In genomic region chr7:128372331-128372730, GRCm38 (mm10) we compare ENCODE assay signal across 9 mouse cellular contexts. TPM values are rescaled to one million over a fixed set of nuclear protein-coding genes. Genes with fewer than 3 reads are reported as not detected.
A peak's percentile ranks its signal among the peaks of the same experiment; 100 is the strongest.
DNase-seq lines count a peak whose midpoint lies in the region; ATAC-seq and TF ChIP-seq lines count a peak whose summit lies in the region.
"Had no signal": no experiment of that assay in that cellular context is flagged by ENCODE, and none has a peak within 500 bp of the region (broad histone marks: within the 10 kb centered on the region; RNA-seq: fewer than 3 reads in every experiment).

No protein-coding gene starts in this region.

- DNase-seq in forebrain, embryonic 14.5 days (ENCODE audit: low spot score), result peak; percentile 11
- DNase-seq in forebrain, embryonic 11.5 days (ENCODE audit: low spot score), result no peak
- no peak for DNase-seq in midbrain, postnatal 0 days (ENCODE audit: low spot score)
- peak; percentile 80 for DNase-seq in induced T-regulatory cell, adult 2 months (ENCODE audit: low read depth)
- DNase-seq in thymus, postnatal 25 days, result peak; percentile 78
- no peak for DNase-seq in urinary bladder, postnatal 36 days (ENCODE audit: low spot score in 2 of 2)

- TF ChIP-seq CTCF in midbrain, postnatal 0 days (IDR thresholded peaks at IDR 0.05), result peak; percentile 60

- no peaks in the 10 kb centered on the region for H3K27me3 ChIP-seq in forebrain, embryonic 14.5 days (replicated peaks; ENCODE audit: control insufficient read depth, insufficient read depth, low read length)
- no peaks in the 10 kb centered on the region for H3K27me3 ChIP-seq in forebrain, embryonic 11.5 days (ENCODE audit: control insufficient read depth, insufficient read depth, low read length)
- H3K27me3 ChIP-seq in midbrain, postnatal 0 days (ENCODE audit: insufficient read depth, low read length), result no peaks in the 10 kb centered on the region
- H3K27me3 ChIP-seq in midbrain, embryonic 16.5 days (ENCODE audit: control insufficient read depth, insufficient read depth, low read depth, low read length), result no peaks in the 10 kb centered on the region
- no peaks in the 10 kb centered on the region for H3K27me3 ChIP-seq in heart, embryonic 12.5 days (replicated peaks)
- H3K27me3 ChIP-seq: limb, embryonic 15.5 days had no signal

- no peak overlapping the region for H3K4me2 ChIP-seq in forebrain, embryonic 14.5 days (ENCODE audit: low read length)
- H3K4me2 ChIP-seq in forebrain, embryonic 11.5 days (ENCODE audit: low read depth, low read length, severe bottlenecking), result no peak overlapping the region
- H3K4me2 ChIP-seq in midbrain, postnatal 0 days (ENCODE audit: low read depth, low read length, poor library complexity, severe bottlenecking), result no peak overlapping the region
- H3K4me2 ChIP-seq in midbrain, embryonic 16.5 days (ENCODE audit: low read length), result no peak overlapping the region
- H3K4me2 ChIP-seq in heart, embryonic 12.5 days, result no peak overlapping the region
- H3K4me2 ChIP-seq: limb, embryonic 15.5 days had no signal

- H3K4me1 ChIP-seq in forebrain, embryonic 14.5 days (ENCODE audit: control insufficient read depth, insufficient read depth, low read length), result no peaks in the 10 kb centered on the region
- H3K4me1 ChIP-seq in forebrain, embryonic 11.5 days (replicated peaks; ENCODE audit: control insufficient read depth, insufficient read depth, low read length), result no peaks in the 10 kb centered on the region
- H3K4me1 ChIP-seq in midbrain, postnatal 0 days (ENCODE audit: insufficient read depth, low read length), result no peaks in the 10 kb centered on the region
- no peaks in the 10 kb centered on the region for H3K4me1 ChIP-seq in midbrain, embryonic 16.5 days (ENCODE audit: control insufficient read depth, insufficient read depth, low read length)
- no peaks in the 10 kb centered on the region for H3K4me1 ChIP-seq in heart, embryonic 12.5 days (replicated peaks)
- H3K4me1 ChIP-seq: limb, embryonic 15.5 days had no signal

- 46% methylated on average over 3 of the region's 3 CpGs for WGBS in forebrain, embryonic 14.5 days
- WGBS in forebrain, embryonic 11.5 days, result 45% methylated on average over 3 of the region's 3 CpGs
- 48% methylated on average over 3 of the region's 3 CpGs for WGBS in midbrain, postnatal 0 days
- WGBS in midbrain, embryonic 16.5 days, result 47% methylated on average over 3 of the region's 3 CpGs
- 48% methylated on average over 3 of the region's 3 CpGs for WGBS in heart, embryonic 12.5 days

- ATAC-seq in forebrain, embryonic 14.5 days, result no peak
- no peak for ATAC-seq in forebrain, embryonic 11.5 days (replicated peaks; ENCODE audit: low FRiP score)
- no peak for ATAC-seq in midbrain, postnatal 0 days (ENCODE audit: low FRiP score)
- ATAC-seq in midbrain, embryonic 16.5 days, result no peak
- ATAC-seq in heart, embryonic 12.5 days (ENCODE audit: insufficient number of reproducible peaks, low FRiP score), result no peak

- H3K4me3 ChIP-seq in forebrain, embryonic 14.5 days (ENCODE audit: low read depth, low read length), result no peak overlapping the region
- no peak overlapping the region for H3K4me3 ChIP-seq in forebrain, embryonic 11.5 days (ENCODE audit: low read depth, low read length)
- H3K4me3 ChIP-seq in midbrain, postnatal 0 days (ENCODE audit: low read depth, low read length), result no peak overlapping the region
- H3K4me3 ChIP-seq in midbrain, embryonic 16.5 days (ENCODE audit: low read depth, low read length), result no peak overlapping the region
- no peak overlapping the region for H3K4me3 ChIP-seq in heart, embryonic 12.5 days
- H3K4me3 ChIP-seq: limb, embryonic 15.5 days had no signal

- H3K36me3 ChIP-seq in forebrain, embryonic 14.5 days (ENCODE audit: control insufficient read depth, insufficient read depth, low read length), result no peaks in the 10 kb centered on the region
- no peaks in the 10 kb centered on the region for H3K36me3 ChIP-seq in forebrain, embryonic 11.5 days (ENCODE audit: control insufficient read depth, insufficient read depth, low read length)
- H3K36me3 ChIP-seq in midbrain, postnatal 0 days (ENCODE audit: insufficient read depth, low read length), result no peaks in the 10 kb centered on the region
- H3K36me3 ChIP-seq in midbrain, embryonic 16.5 days (ENCODE audit: control insufficient read depth, insufficient read depth, low read length), result no peaks in the 10 kb centered on the region; the same call in 1 of the 2 replicates
- H3K36me3 ChIP-seq in heart, embryonic 12.5 days, result peaks cover 4% of the 10 kb centered on the region; the same call in 1 of the 2 replicates
- H3K36me3 ChIP-seq: limb, embryonic 15.5 days had no signal

- H3K9ac ChIP-seq in forebrain, embryonic 14.5 days (ENCODE audit: low read length), result no peak overlapping the region
- no peak overlapping the region for H3K9ac ChIP-seq in forebrain, embryonic 11.5 days (ENCODE audit: low read length)
- H3K9ac ChIP-seq in midbrain, postnatal 0 days (replicated peaks; ENCODE audit: low read length, poor library complexity, severe bottlenecking), result no peak overlapping the region
- H3K9ac ChIP-seq in midbrain, embryonic 16.5 days (ENCODE audit: low read depth, low read length), result no peak overlapping the region
- H3K9ac ChIP-seq in heart, embryonic 12.5 days, result no peak overlapping the region
- H3K9ac ChIP-seq: limb, embryonic 15.5 days had no signal

- H3K9me3 ChIP-seq in forebrain, embryonic 14.5 days (replicated peaks; ENCODE audit: control insufficient read depth, low read length), result no peaks in the 10 kb centered on the region; the same call in 1 of the 2 replicates
- H3K9me3 ChIP-seq in forebrain, embryonic 11.5 days (ENCODE audit: control insufficient read depth, low read length), result no peaks in the 10 kb centered on the region
- no peaks in the 10 kb centered on the region for H3K9me3 ChIP-seq in midbrain, postnatal 0 days (ENCODE audit: low read length)
- H3K9me3 ChIP-seq in midbrain, embryonic 16.5 days (replicated peaks; ENCODE audit: control insufficient read depth, low read length, poor library complexity, severe bottlenecking), result no peaks in the 10 kb centered on the region
- H3K9me3 ChIP-seq in heart, embryonic 12.5 days (replicated peaks), result 0 out of 2 replicates have a peak, but pooled peaks cover 3% of the 10 kb centered on the region

- no peak overlapping the region for H3K27ac ChIP-seq in forebrain, embryonic 14.5 days (ENCODE audit: low read depth, low read length)
- no peak overlapping the region for H3K27ac ChIP-seq in forebrain, embryonic 11.5 days (ENCODE audit: low read depth, low read length)
- no peak overlapping the region for H3K27ac ChIP-seq in midbrain, postnatal 0 days (ENCODE audit: low read depth, low read length)
- H3K27ac ChIP-seq in midbrain, embryonic 16.5 days (ENCODE audit: low read length), result no peak overlapping the region
- H3K27ac ChIP-seq in heart, embryonic 12.5 days (ENCODE audit: poor library complexity, severe bottlenecking), result no peak overlapping the region
- H3K27ac ChIP-seq: limb, embryonic 15.5 days had no signal

RNA-seq across cellular contexts. Expression of gene Rgs10, which starts 46.2 kb away (rescaled TPM):
- polyA plus RNA-seq in forebrain, embryonic 14.5 days (2014; fragmentation: Nextera tagmentation; extraction: Ambion mirVana), result 21.8 and 22.5 TPM in 2 replicates
- 6.0 and 6.6 TPM in 2 replicates for polyA plus RNA-seq in forebrain, embryonic 11.5 days (2014; fragmentation: Nextera tagmentation; extraction: Ambion mirVana)
- total RNA-seq in midbrain, postnatal 0 days (2014; rRNA removed), result 77.4 and 84.6 TPM in 2 replicates
- 89.3 and 91.0 TPM in 2 replicates for polyA plus RNA-seq in midbrain, postnatal 0 days (2015; fragmentation: Nextera tagmentation; extraction: Ambion mirVana)
- polyA plus RNA-seq in midbrain, embryonic 16.5 days (2015; fragmentation: Nextera tagmentation; extraction: Ambion mirVana), result 58.4 and 68.6 TPM in 2 replicates
- polyA plus RNA-seq in heart, embryonic 12.5 days (2016; fragmentation: Nextera tagmentation; extraction: Ambion mirVana), result 13.3 and 14.0 TPM in 2 replicates

Comparison
In these comparisons a context has a peak if more than half of its experiments do, and no peak if none do; other contexts are left out.
1. DNase-seq: peak in forebrain, embryonic 14.5 days (single experiment), induced T-regulatory cell, adult 2 months (single experiment) and thymus, postnatal 25 days (single experiment); none in forebrain, embryonic 11.5 days (single experiment), midbrain, postnatal 0 days (single experiment) and urinary bladder, postnatal 36 days (0 of 2).